Mouse (Mus musculus): ENCODE measurements around the gene Stab2.

Gene Stab2

DNA sequence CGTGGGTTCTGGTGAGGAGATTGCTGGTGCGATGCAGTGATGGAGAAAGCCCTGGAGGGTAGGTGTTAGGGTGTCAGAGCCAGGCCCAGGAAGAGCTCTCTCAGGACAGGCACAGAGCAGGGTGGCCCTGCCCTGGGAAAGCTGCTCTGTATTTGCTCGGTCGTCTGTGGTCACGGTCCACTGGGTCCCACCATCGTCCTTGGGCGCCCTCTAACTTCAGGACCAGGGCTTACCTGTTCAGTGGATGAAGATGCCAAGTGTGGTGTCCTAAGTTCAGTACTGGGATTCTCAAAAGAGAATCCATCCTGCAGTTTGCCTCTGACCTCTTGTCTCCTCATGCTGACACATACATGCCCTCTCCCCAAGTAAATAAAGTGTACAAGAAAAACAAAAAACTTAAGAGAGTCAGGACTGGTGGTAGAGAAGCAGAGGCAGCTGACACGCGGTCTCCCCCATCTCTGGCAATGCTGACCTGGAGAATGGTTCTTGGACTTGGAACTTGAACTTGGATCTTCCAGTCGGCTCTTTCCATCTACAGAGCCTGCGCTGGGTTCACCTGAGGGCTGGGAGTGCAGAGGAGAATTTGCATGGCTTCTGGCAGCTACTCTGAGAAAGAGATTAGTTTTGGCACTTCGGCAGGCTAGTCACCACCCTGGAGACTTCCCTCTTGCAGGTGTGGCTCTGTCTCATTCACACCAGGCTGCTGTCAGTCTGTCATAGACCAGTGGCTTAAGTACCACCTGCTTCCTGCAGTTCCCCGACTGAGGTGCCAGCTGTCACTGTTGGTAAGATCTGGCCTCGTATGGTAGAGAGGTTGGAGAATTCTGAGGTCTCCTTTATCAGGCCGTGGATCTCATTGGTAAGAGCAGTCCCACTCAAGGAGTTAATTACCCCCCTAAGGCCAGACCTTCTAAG, 179.3 kb downstream of the Stab2 start:
- no peak for DNase-seq (ENCODE audit: low read depth in 1 of 2, low spot score in 2 of 2)

DNA sequence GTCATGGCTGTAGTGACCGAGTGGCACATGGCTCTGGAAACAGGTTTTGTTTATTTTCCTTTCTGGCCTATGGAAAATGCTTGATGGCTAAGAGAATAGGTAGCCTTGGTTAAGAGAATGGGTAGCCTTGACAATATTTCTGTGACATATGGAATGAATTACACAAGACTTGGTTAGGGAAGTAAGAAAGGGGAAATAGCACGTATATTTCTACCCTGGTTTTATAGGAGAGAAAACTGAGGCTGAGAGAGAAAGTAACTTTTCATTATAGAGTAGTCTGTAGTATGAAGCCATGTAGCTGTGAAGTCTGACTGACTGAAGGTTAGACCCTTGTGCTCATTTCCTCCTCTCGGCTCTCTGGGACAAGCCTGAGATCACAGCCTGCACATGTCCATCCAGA, 180.9 kb downstream of the Stab2 start:
- DNase-seq (ENCODE audit: low read depth in 1 of 2, low spot score in 2 of 2), result no peak

DNA sequence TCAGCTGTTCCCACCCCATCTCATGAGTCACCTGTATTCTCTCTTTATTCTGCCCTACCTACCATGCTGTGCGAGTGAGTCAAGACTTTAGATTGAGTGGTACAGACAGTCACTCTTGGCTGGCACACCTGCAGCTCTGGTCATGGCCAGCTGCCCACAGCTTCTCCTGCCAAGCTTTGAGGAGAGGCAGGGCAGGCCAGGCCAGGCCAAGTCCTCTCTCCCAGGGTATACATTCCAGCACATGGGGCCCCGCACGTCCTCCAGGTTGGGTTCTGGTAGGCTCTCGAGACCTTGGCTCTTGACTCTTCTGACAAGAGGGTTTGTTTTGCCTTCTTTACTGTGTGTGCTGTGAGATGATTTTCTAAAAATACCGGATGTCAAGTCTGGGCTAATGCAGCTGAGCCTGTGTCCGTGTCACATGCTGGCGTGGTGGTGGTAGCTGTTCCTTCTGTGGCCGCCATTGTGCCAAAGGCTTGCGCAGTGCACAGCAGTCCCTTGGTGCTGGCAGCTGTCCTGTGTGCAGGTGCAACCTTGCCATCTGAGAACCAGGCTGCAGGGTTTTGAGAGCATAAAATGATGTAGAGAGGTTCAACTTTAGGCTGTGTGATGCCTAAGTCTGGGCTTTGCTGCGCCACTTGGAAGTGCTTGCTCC, 181.8 kb downstream of the Stab2 start:
- DNase-seq (ENCODE audit: low read depth in 1 of 2, low spot score in 2 of 2), result no peak

DNA sequence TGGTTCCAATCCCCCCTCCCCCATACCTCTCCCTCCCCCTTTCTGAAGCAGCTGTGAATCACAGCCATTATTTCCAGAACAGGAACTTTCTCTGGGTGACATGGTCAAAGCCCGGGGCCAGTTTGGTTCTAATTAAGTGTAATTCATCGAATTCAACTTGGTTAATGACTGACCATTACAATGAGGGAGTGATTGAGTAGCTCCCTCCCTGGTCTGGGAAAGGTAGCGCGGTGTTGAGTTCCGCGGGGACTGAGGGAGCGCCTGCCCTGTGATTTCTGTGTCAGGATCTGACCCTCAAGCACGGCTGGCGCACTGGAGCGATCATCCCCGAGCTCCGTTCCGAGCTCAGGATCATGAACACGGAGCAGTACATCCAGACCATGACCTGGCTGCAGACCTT, 183.0 kb downstream of the Stab2 start:
- no peak for DNase-seq (ENCODE audit: low read depth in 1 of 2, low spot score in 2 of 2)

DNA sequence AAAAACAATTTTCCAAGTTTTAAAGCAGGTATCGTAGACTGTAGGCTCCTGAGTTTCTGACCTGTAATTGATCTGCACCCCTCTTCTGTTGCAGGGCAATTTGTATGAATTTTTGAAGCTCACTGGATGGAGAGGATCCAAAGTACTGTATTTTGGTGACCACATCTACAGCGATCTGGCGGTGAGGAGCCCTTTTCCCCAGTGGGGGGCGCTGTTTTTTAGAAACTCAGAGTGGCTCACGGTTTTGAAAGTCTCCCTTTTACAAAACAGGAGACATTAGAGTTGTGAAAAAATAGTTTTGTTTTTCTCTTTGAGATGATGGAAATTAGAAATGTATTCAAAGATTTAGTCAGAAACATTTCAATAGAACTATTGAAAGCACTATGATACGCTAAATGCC, 183.7 kb downstream of the Stab2 start:
- no peak for DNase-seq (ENCODE audit: low read depth in 1 of 2, low spot score in 2 of 2)

DNA sequence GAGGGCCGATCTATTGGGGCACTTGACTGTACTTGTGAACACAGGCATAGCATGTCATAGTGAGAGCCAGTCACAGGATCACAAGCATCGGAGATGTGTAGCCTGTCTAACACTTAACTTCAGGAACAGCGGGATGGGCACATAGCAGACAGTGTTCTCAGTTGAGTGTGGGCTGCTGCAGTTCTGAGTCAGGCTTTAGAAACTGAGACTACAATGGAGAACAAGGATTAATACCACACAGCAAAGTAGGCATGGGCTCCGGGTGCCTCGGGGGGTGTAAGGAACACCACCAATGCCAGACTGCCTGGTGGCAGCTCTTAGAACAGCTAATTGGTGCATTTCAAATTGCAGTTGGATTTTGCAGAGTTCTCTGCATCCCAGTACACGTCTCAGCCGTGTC, 186.8 kb downstream of the Stab2 start:
- DNase-seq (ENCODE audit: low read depth in 1 of 2, low spot score in 2 of 2), result no peak

DNA sequence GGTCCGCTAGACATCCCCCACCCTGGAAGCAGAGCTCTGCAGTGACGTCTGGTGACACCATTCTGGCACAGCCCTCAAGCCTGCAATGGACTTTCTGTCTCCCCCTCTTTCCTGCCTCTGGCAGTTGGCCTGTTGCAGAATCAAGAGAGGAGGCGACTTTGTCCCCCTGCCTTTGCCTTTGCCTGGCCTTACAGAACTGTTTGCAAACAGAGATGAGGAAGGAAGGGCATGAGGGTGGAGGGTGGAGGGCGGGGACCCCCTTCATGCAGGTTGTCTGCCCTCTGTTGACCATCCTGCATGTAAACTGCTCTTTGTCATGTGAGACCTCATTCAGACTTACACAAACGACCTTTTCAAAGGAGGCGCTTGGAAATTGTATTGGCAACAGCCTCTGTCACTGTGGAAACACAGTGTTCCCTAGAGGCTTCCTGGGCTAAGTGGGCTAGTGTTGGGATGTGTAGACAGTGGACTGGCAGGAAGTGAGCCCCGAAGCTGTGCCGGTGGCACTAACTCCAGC, 188.1 kb downstream of the Stab2 start:
- DNase-seq (ENCODE audit: low read depth in 1 of 2, low spot score in 2 of 2), result no peak

DNA sequence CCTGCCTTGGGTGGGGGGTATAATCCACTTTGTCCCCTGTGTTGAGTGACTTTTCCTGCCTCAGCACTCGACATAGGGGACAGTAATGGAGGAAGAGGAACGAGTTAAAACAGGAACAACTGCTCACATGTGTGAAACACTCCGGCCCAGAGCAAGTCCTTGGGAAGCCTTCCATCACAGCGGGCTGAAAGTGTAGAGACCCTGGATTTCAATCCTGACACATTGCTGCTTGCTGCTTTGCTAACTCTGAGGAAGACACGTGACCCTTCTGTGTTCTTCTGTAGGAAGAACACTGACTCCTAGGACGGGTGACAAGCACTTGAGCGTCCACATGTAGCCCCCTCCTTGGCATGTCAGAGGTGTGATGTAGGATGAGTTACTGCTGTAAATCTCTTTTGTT, 192.7 kb downstream of the Stab2 start:
- no peak for DNase-seq (ENCODE audit: low read depth in 1 of 2, low spot score in 2 of 2)

DNA sequence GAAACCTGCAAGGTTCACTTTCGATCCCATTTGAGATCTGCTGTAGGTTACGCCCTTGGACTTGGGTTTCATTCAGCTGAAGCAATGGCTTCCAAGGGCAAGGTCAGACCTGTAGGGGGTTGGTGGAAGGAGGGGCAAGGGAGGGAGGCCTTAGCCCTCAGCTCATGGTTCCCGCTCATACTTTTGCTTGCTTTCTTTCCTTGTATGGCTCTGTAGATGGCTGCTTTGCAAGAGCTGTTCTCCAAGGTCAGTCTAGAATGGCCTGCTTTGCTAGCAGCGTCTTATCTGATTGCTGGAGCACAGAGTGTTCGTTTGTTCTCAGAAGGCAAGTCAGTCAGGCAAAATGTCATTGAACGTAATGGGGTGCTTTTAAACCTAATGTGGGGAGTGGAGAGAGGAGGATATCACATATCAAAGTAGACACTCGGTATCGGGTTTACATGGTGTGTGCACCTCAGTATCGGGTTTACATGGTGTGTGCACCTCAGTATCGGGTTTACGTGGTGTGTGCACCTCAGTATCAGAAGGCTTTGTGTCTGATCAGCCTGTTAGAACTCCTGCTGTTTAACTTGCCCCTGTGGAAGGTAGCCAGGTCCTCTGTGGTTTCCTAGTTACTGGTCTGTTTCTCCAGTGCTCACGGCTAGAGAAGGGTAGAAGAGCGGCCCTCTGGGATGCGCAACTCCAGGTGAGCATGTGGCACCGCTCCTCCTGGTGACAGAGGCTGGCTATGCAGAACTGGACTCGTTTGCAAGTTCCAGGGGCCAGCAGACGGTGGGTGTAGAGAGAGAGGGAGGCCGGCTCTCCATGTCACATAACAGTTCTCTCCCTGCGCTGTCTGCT, 193.3 kb downstream of the Stab2 start:
- no peak for DNase-seq (ENCODE audit: low read depth in 1 of 2, low spot score in 2 of 2)

DNA sequence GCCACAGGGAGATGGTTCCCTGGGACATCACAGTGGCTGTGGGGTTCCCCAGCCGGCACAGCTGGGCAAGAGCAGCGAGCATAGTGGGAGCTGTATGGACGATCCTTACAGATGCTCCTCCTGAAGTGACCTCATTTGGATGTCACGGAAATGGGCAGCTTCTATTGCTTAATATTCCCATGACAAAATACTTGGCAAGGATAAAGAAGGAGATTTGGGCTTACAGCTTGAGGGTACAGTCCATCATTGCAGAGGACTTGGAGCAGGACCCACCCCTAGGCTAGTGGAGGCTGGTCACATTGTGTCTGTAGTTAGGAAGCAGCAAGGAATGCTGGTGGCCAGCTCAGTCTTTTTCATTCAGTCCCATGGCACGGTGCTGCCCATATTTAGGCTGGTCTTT, 197.2 kb downstream of the Stab2 start:
- DNase-seq (ENCODE audit: low read depth in 1 of 2, low spot score in 2 of 2), result no peak

DNA sequence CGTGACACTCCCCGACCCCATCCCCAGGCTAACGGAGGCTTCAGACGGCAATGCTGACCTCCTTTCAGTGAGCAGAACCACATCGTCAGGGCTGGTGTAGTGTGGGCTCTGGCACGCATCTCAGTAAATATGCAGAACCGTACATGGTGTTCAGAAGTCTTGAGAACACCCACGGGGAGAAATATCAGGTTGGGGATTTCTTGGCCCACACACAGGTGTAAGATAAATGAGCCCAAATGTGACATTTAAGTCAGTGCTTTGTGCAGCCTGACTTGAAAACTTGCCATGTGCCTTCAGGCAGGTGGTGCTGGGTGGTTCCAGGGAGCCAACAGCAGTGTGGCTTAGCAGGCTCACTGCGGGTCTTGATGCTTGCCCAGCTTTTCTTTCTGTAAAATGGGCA, 197.8 kb downstream of the Stab2 start:
- DNase-seq (ENCODE audit: low read depth in 1 of 2, low spot score in 2 of 2), result no peak

DNA sequence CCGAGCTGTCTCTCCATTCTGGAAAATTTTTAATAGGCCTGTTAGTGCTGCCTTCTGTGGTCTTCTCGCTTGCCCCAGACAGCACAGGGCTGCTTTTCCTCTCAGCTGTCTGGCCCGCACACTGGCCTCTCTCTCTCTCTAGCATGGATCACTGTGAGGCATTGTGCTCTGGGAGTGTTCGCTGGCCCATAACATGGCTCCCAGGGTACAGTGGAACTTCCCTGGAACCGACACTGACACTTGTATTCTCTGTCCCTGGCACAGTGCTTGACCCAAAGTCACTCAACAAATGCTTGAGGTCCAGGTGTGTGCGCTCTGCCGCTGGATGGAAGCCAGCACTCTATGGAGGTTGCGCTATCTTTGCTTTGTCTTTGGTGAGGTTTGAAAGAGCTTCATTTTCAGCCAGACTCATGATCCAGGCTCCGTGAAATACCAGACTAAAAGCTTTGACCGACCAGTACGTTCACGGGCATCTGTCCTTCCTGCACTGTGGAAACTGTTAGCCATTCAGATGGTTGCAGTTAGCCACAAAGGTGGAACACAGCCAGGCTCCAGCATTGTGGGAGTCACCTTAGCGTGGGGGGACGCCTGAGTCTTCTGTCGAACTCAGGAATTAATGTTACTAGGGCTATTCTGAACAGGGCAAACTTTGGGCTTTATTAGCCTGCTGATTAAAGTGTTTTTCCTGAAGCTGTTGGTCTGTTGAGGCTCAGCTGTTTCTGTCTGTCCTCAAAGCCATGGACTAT, 199.6 kb downstream of the Stab2 start:
- no peak for DNase-seq (ENCODE audit: low read depth in 1 of 2, low spot score in 2 of 2)

DNA sequence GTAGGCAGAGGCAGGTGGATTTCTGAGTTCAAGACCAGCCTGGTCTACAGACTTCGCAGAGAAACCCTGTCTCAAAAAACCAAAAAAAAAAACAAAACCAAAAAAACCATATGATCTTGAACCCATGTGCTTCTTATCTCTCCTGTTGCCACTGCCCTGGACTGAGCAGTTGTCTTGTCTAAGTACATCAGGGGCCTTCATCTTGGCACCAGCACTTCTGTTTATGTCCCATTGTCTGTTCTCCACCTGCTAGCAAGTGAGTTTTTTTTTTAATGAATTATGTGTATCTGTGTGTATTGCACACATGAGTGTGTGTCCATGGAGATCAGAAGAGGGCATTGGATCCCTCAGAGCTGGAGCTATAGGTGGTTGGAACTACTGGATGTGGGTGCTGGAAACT, 200.5 kb downstream of the Stab2 start:
- DNase-seq (ENCODE audit: low read depth in 1 of 2, low spot score in 2 of 2), result no peak

DNA sequence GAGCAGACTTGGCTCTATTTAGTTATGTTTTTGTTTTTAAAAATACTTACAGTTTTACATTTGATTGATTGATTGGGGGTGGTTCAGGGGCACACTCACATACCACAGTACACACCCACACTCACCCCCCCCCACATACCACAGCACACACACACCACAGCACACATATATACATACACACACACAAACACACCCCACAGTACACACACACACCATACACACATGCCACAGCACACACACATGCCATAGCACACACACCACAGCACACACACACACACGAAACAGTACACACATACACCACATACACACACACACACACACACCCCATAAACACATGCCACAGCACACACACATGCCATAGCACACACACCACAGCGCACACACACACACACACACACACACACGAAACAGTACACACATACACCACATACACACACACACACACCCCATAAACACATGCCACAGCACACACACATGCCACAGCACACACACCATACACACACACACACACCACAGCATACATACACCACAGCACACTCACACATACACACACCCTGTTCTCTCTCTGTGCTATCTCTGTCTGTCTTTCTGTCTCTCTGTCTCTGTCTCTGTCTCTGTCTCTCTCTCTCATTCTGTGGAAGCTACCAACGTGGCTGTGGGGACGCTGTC, 211.6 kb downstream of the Stab2 start:
- no peak for DNase-seq (ENCODE audit: low read depth in 1 of 2, low spot score in 2 of 2)

DNA sequence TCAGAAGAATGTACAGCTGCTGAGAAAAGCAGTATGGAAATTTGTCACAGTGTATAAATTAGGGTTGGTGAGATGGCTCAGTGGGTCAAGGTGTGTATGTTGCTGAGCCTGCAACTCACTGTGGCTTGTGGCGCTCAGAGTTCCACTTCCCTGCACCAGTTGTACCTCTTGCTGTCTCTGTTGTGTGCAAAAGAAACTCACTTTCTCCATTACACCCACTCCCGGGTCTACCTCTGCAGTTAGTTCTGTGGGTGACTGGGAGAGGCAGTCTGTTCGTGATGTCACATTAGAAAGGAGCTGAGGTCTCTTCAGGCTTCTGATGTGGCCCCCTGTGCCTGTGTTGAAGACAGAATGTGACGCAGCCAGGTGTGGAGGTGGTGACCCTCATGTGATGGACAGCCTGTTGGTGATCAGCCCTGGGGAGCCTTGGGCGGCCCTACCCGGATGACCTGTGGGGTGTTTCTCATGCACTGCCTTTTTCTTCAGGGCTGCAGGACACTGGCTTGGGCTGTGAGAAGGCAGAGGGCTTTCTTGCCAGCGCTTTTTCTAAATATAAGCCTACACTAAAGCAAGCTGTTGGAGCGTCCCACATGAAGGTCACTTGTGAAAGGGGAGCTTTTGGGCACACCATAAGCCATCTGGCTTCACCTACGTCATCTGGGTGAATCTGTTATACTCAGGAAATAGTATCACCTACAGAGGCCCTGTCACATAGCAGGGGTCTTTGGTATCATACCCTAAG, 212.9 kb downstream of the Stab2 start:
- no peak for DNase-seq (ENCODE audit: low read depth in 1 of 2, low spot score in 2 of 2)

DNA sequence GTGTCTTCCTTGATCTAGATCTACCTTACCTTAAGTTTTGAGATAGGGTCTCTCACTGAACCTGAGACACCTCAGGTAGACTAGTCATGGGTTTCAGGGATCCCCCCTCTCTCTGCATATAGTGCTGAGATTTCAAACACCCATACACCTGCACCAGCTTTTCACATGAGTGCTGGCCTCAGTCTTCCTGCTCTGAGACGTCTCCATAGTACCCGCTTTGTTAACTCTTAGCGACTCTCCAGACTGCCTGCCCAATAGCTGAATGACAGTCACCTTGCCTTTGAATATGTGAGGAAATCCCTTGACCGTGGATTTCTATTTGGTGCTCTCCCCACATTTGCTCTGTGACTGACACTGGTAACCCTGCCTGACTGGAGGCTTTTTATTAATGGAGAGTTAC, 213.6 kb downstream of the Stab2 start:
- DNase-seq (ENCODE audit: low read depth in 1 of 2, low spot score in 2 of 2), result no peak

DNA sequence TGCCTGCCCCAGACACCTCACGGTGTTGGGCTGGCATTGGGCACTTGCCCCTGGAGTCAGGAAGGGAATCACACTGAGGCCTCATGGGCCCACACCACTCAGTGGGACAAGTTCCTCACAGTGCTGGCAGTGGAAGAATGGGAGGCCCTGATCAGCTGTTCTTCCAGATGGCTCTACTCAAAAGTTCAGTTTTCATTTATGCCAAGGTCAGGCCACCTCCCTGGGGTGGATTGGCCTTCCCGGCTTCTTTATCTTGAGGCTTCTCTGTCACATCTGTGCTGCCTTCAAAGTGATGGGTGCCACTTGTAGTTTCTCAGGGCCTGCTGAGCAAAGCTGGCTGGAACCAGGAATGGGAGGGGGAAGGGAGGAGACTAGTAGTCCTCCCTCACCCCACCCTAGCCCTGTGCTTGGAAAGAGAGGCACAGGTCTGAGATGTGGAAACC, 214.3 kb downstream of the Stab2 start:
- no peak for DNase-seq (ENCODE audit: low read depth in 1 of 2, low spot score in 2 of 2)

DNA sequence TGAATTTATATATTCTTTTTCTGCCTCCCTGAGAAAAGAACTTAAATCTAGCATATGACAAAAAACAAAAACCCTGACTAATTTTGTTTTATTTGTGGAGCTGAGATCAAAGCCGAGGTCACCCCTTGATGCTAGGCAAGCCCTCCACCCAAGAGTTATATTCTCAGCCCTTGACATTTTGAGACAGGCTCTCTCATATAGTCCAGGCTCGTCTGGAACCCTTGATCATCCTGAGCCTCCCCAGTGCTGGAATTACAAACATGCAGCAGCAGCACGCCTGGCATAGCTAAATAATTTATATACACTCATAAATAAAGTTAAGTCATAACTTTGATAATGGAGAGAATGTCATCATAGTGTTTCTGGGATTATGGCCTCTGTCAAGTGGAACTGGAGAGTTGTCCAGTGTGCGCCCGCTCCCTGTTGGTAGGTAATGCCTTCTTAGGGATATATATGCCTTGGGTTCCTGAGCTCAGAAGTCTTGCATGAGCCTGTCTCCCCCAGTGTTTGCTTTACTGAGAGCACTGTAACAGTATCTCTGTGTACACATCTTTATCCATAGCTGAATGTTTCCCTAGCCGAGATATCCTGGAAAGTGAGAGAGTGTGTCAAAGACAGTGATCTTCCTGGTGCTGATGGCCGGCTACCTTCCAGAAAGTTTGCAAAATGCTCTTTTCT, 216.2 kb downstream of the Stab2 start:
- DNase-seq (ENCODE audit: low read depth in 1 of 2, low spot score in 2 of 2), result no peak
